ENCODE assay signal across 26 mouse cellular contexts in genomic region chr5:134892717-134893116, GRCm38 (mm10). TPM values are rescaled to one million over a fixed set of nuclear protein-coding genes. Genes with fewer than 3 reads are reported as not detected.
DNase-seq lines count a peak whose midpoint lies in the region; ATAC-seq and TF ChIP-seq lines count a peak whose summit lies in the region.
"Had no signal": no experiment of that assay in that cellular context is flagged by ENCODE, and none has a peak within 500 bp of the region (broad histone marks: within the 10 kb centered on the region; RNA-seq: fewer than 3 reads in every experiment).

No protein-coding gene starts in this region.

- no peak overlapping the region for H3K4me3 ChIP-seq in intestine, postnatal 0 days (ENCODE audit: low read depth, low read length)
- no peak overlapping the region for H3K4me3 ChIP-seq in intestine, embryonic 16.5 days (ENCODE audit: low read length)
- H3K4me3 ChIP-seq in lung, adult 2 months (replicated peaks; ENCODE audit: extremely low read depth, low read depth, low read length): no peak overlapping the region
- no peak overlapping the region for H3K4me3 ChIP-seq in ES-Bruce4 (ENCODE audit: low read depth, low read length)
- H3K4me3 ChIP-seq in midbrain, embryonic 14.5 days (replicated peaks; ENCODE audit: low read depth, low read length): no peak overlapping the region
- H3K4me3 ChIP-seq: heart, embryonic 13.5 days; hindbrain, embryonic 13.5 days; intestine, embryonic 15.5 days had no signal

- no peak overlapping the region for H3K4me2 ChIP-seq in intestine, postnatal 0 days (replicated peaks; ENCODE audit: low read depth)
- H3K4me2 ChIP-seq in intestine, embryonic 16.5 days (ENCODE audit: low read depth, low read length): no peak overlapping the region
- H3K4me2 ChIP-seq in midbrain, embryonic 14.5 days (ENCODE audit: low read length): no peak overlapping the region
- H3K4me2 ChIP-seq: heart, embryonic 13.5 days; hindbrain, embryonic 13.5 days; intestine, embryonic 15.5 days; midbrain, embryonic 11.5 days had no signal

- no peak for DNase-seq in lung, adult 2 months
- DNase-seq in lung, postnatal 10 days: no peak
- DNase-seq in ZHBTc4 (ENCODE audit: low read depth, low spot score): peak; percentile 46
- DNase-seq in cerebellum, postnatal 36 days: no peak
- no peak for DNase-seq in midbrain, embryonic 14.5 days
- DNase-seq: adrenal gland, postnatal 36 days; cerebellum, adult 18-20 months; gastrocnemius, postnatal 10 days; heart, adult 11 months; kidney, postnatal 25 days; thymus, postnatal 14 days had no signal

- H3K4me1 ChIP-seq in intestine, postnatal 0 days (replicated peaks; ENCODE audit: control insufficient read depth, insufficient read depth, low read length): no peaks in the 10 kb centered on the region
- peaks cover 10% of the 10 kb centered on the region for H3K4me1 ChIP-seq in intestine, embryonic 16.5 days (ENCODE audit: control insufficient read depth, insufficient read depth, low read length)
- peaks cover 23% of the 10 kb centered on the region for H3K4me1 ChIP-seq in lung, adult 2 months (ENCODE audit: control insufficient read depth, insufficient read depth, low read length)
- peaks cover 2% of the 10 kb centered on the region for H3K4me1 ChIP-seq in ES-Bruce4 (ENCODE audit: control insufficient read depth, insufficient read depth, low read length)
- no peaks in the 10 kb centered on the region for H3K4me1 ChIP-seq in midbrain, embryonic 14.5 days (ENCODE audit: control insufficient read depth, insufficient read depth, low read length)

- TF ChIP-seq CTCF in intestine, postnatal 0 days (IDR thresholded peaks at IDR 0.05; ENCODE audit: low read depth): 0 out of 2 replicates have a peak, but pooled peaks have one; percentile 28
- TF ChIP-seq CTCF in lung, adult 2 months (IDR thresholded peaks at IDR 0.05; ENCODE audit: insufficient read depth, low read length): 0 out of 2 replicates have a peak, but pooled peaks have one; percentile 8
- TF ChIP-seq CTCF in ES-Bruce4 (IDR thresholded peaks at IDR 0.05; ENCODE audit: low read depth, low read length): peak; percentile 22

- 80% methylated on average over 5 of the region's 5 CpGs for WGBS in intestine, postnatal 0 days
- WGBS in intestine, embryonic 16.5 days: 77% methylated on average over 5 of the region's 5 CpGs
- WGBS in lung, adult 2 months: 79% methylated on average over 5 of the region's 5 CpGs
- WGBS in midbrain, embryonic 14.5 days: 78% methylated on average over 5 of the region's 5 CpGs

- no peaks in the 10 kb centered on the region for H3K27me3 ChIP-seq in intestine, postnatal 0 days (replicated peaks; ENCODE audit: control insufficient read depth, insufficient read depth, low read length)
- H3K27me3 ChIP-seq in intestine, embryonic 16.5 days (replicated peaks; ENCODE audit: control insufficient read depth, insufficient read depth, low read length): no peaks in the 10 kb centered on the region
- no peaks in the 10 kb centered on the region for H3K27me3 ChIP-seq in ES-Bruce4 (ENCODE audit: control insufficient read depth, insufficient read depth, low read length, poor library complexity, severe bottlenecking)
- no peaks in the 10 kb centered on the region for H3K27me3 ChIP-seq in midbrain, embryonic 14.5 days (ENCODE audit: control insufficient read depth, insufficient read depth, low read length)
- H3K27me3 ChIP-seq: heart, embryonic 13.5 days; hindbrain, embryonic 13.5 days; intestine, embryonic 15.5 days had no signal

- H3K36me3 ChIP-seq in intestine, postnatal 0 days (ENCODE audit: control insufficient read depth, insufficient read depth): no peaks in the 10 kb centered on the region
- no peaks in the 10 kb centered on the region for H3K36me3 ChIP-seq in intestine, embryonic 16.5 days (ENCODE audit: control insufficient read depth, insufficient read depth, low read length)
- no peaks in the 10 kb centered on the region for H3K36me3 ChIP-seq in ES-Bruce4 (ENCODE audit: control insufficient read depth, insufficient read depth, low read length, poor library complexity, severe bottlenecking)
- no peaks in the 10 kb centered on the region for H3K36me3 ChIP-seq in midbrain, embryonic 14.5 days (ENCODE audit: control insufficient read depth, insufficient read depth, low read length)
- H3K36me3 ChIP-seq: heart, embryonic 13.5 days; hindbrain, embryonic 13.5 days; intestine, embryonic 15.5 days had no signal

- no peak for TF ChIP-seq EP300 in ES-Bruce4 (IDR thresholded peaks at IDR 0.05; ENCODE audit: insufficient read depth, low read depth, low read length)

- no peaks in the 10 kb centered on the region for H3K9me3 ChIP-seq in intestine, postnatal 0 days (ENCODE audit: control insufficient read depth)
- no peaks in the 10 kb centered on the region for H3K9me3 ChIP-seq in intestine, embryonic 16.5 days (ENCODE audit: control insufficient read depth, low read length)
- no peaks in the 10 kb centered on the region for H3K9me3 ChIP-seq in ES-Bruce4 (replicated peaks; ENCODE audit: control insufficient read depth, insufficient read depth, low read length, poor library complexity, severe bottlenecking)
- no peaks in the 10 kb centered on the region for H3K9me3 ChIP-seq in midbrain, embryonic 14.5 days (ENCODE audit: control insufficient read depth, low read length)
- H3K9me3 ChIP-seq: hindbrain, embryonic 13.5 days; intestine, embryonic 15.5 days had no signal

- ATAC-seq in intestine, postnatal 0 days: no peak
- no peak for ATAC-seq in intestine, embryonic 16.5 days
- no peak for ATAC-seq in midbrain, embryonic 14.5 days (ENCODE audit: low FRiP score, low TSS enrichment)
- ATAC-seq: forebrain, embryonic 14.5 days; intestine, embryonic 15.5 days had no signal

- no peak overlapping the region for H3K9ac ChIP-seq in intestine, postnatal 0 days (ENCODE audit: low read depth, low read length)
- H3K9ac ChIP-seq in intestine, embryonic 16.5 days (ENCODE audit: low read depth, low read length): no peak overlapping the region
- H3K9ac ChIP-seq in ES-Bruce4 (ENCODE audit: low read depth, poor library complexity, severe bottlenecking): no peak overlapping the region
- H3K9ac ChIP-seq in midbrain, embryonic 14.5 days (replicated peaks; ENCODE audit: low read length): no peak overlapping the region
- H3K9ac ChIP-seq: heart, embryonic 13.5 days; hindbrain, embryonic 13.5 days; intestine, embryonic 15.5 days had no signal

- no peak for TF ChIP-seq POLR2A in lung, adult 2 months (IDR thresholded peaks at IDR 0.05; ENCODE audit: borderline replicate concordance, extremely low read depth, low read depth, low read length)
- no peak for TF ChIP-seq POLR2A in ES-Bruce4 (IDR thresholded peaks at IDR 0.05; ENCODE audit: insufficient read depth, low read length)

- H3K27ac ChIP-seq in intestine, postnatal 0 days (ENCODE audit: low read depth, low read length): no peak overlapping the region
- no peak overlapping the region for H3K27ac ChIP-seq in intestine, embryonic 16.5 days (ENCODE audit: low read length)
- H3K27ac ChIP-seq in ES-Bruce4 (ENCODE audit: insufficient read depth, low read length): no peak overlapping the region
- no peak overlapping the region for H3K27ac ChIP-seq in midbrain, embryonic 14.5 days (replicated peaks; ENCODE audit: low read depth, low read length)
- H3K27ac ChIP-seq: heart, embryonic 13.5 days; hindbrain, embryonic 13.5 days; intestine, embryonic 15.5 days had no signal

RNA-seq across cellular contexts. Expression of gene Tmem270, which starts 13.8 kb away (rescaled TPM):
- polyA plus RNA-seq in intestine, postnatal 0 days (2015; fragmentation: Nextera tagmentation; extraction: Ambion mirVana): not detected in 2 replicates
- not detected in 2 replicates for polyA plus RNA-seq in intestine, embryonic 16.5 days (2015; fragmentation: Nextera tagmentation; extraction: Ambion mirVana)
- not detected in 2 replicates for polyA plus RNA-seq in lung, adult 2 months (2012; rRNA removed)
- polyA plus RNA-seq in ES-Bruce4 (2011; ENCODE audit: insufficient read depth, insufficient read length, low read depth, missing spikeins): not detected in 2 replicates
- polyA plus RNA-seq in midbrain, embryonic 14.5 days (2014; fragmentation: Nextera tagmentation; extraction: Ambion mirVana): not detected in 2 replicates
- polyA plus RNA-seq: embryonic facial prominence, embryonic 14.5 days; forebrain, embryonic 14.5 days; frontal cortex, adult 2 months; heart, embryonic 13.5 days; hindbrain, embryonic 13.5 days; intestine, embryonic 15.5 days; kidney, embryonic 14.5 days; limb, embryonic 14.5 days; lung, embryonic 16.5 days; midbrain, embryonic 11.5 days; neural tube, embryonic 11.5 days; small intestine, adult 2 months had no signal

RNA-seq across cellular contexts. Expression of gene Cldn13, which starts 22.6 kb away (rescaled TPM):
- not detected in 2 replicates for polyA plus RNA-seq in intestine, postnatal 0 days (2015; fragmentation: Nextera tagmentation; extraction: Ambion mirVana)
- polyA plus RNA-seq in intestine, embryonic 16.5 days (2015; fragmentation: Nextera tagmentation; extraction: Ambion mirVana): 2.1 and 6.4 TPM in 2 replicates
- polyA plus RNA-seq in lung, adult 2 months (2012; rRNA removed): not detected in 2 replicates
- not detected in 2 replicates for polyA plus RNA-seq in ES-Bruce4 (2011; ENCODE audit: insufficient read depth, insufficient read length, low read depth, missing spikeins)
- polyA plus RNA-seq in midbrain, embryonic 14.5 days (2014; fragmentation: Nextera tagmentation; extraction: Ambion mirVana): not detected in 2 replicates
- polyA plus RNA-seq: frontal cortex, adult 2 months; hindbrain, embryonic 13.5 days; small intestine, adult 2 months had no signal

RNA-seq across cellular contexts. Expression of gene Mettl27, which starts 39.5 kb away (rescaled TPM):
- 30.3 and 31.4 TPM in 2 replicates for polyA plus RNA-seq in intestine, postnatal 0 days (2015; fragmentation: Nextera tagmentation; extraction: Ambion mirVana)
- 27.2 TPM in 2 replicates for polyA plus RNA-seq in intestine, embryonic 16.5 days (2015; fragmentation: Nextera tagmentation; extraction: Ambion mirVana)
- polyA plus RNA-seq in lung, adult 2 months (2012; rRNA removed): 16.3 and 23.2 TPM in 2 replicates
- polyA plus RNA-seq in ES-Bruce4 (2011; ENCODE audit: insufficient read depth, insufficient read length, low read depth, missing spikeins): 36.3 and 37.5 TPM in 2 replicates
- 6.0 and 6.3 TPM in 2 replicates for polyA plus RNA-seq in midbrain, embryonic 14.5 days (2014; fragmentation: Nextera tagmentation; extraction: Ambion mirVana)

RNA-seq across cellular contexts. Expression of gene Cldn4, which starts 54.0 kb away (rescaled TPM):
- polyA plus RNA-seq in intestine, postnatal 0 days (2015; fragmentation: Nextera tagmentation; extraction: Ambion mirVana): 62.1 and 76.6 TPM in 2 replicates
- polyA plus RNA-seq in intestine, embryonic 16.5 days (2015; fragmentation: Nextera tagmentation; extraction: Ambion mirVana): 48.7 and 54.2 TPM in 2 replicates
- 9.2 and 18.9 TPM in 2 replicates for polyA plus RNA-seq in lung, adult 2 months (2012; rRNA removed)
- polyA plus RNA-seq in ES-Bruce4 (2011; ENCODE audit: insufficient read depth, insufficient read length, low read depth, missing spikeins): 259 and 279 TPM in 2 replicates
- polyA plus RNA-seq in midbrain, embryonic 14.5 days (2014; fragmentation: Nextera tagmentation; extraction: Ambion mirVana): not detected in 2 replicates
- polyA plus RNA-seq: forebrain, embryonic 14.5 days; hindbrain, embryonic 13.5 days had no signal
